Mouse (Mus musculus) adrenal gland, postnatal 4 days (tissue): ENCODE measurements at regions not wholly inside any gene's neighbourhood (a gene's known extent, or its start where the extent isn't known, plus 50 kb on each side); places are given as distances from the start of the nearest gene placed in this dataset.
"Not testable (repeated sequence)": the region's sequence is repeated elsewhere in the genome, so short reads cannot be mapped to it uniquely, and the experiment has no call there.

ENCODE experiments used
- DNase-seq, 2 experiments: peaks; one replicate each; pipeline ENCODE4 v3.0.0; 2021 to 2022; ENCODE audit warnings: low spot score in 2 of 2, mixed read lengths in 2 of 2

DNA sequence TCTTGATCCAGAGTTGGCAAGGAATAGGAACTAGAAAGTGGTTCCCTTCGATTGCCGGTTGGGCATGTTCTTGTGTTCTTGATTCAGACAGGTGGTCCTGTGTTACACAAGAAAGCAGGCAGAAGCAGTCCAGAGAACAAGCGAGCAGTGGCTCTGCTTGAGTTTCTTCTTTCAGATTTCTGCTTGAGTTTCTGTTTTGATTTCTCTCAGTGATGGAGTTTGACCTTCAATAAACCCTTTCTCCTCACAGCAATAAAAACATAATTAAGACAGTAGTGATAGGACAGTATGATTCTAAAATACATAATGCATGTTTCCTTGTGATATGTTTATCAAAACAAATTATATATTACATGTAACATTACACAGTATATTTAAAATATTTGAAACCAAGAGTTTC is 59.1 kb downstream of the Klf6 start:
- DNase-seq = no peak

- no peak for DNase-seq
Measured at GRCm38 (mm10) chr13:5931433-5931832, 70.2 kb downstream of the Klf6 start.

GRCm38 (mm10) chr13:5937436-5937835 is 76.2 kb downstream of the Klf6 start:
- no peak for DNase-seq

- no peak for DNase-seq
Measured at GRCm38 (mm10) chr13:5937970-5938369, 76.7 kb downstream of the Klf6 start.

- no peak for DNase-seq
Measured at GRCm38 (mm10) chr13:5939368-5939767, 78.1 kb downstream of the Klf6 start.

DNA sequence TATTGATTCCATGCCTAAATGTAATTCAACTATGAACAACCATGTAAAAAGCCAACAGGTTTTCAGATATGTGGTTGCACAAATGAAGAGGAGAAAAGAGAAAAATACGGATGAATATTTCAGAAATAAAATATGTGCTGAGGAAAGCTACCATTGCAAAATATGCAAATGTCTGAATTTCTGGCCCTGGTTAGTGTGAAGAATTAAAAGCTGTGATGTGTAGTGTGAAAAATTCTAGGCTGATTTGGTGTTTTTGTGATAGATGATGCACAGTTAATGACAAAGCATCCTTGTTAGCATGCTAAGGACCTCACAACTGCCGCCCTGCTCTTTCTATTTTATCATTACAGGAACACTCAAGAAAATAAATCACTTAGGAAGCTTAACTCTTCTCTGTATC is 91.6 kb downstream of the Klf6 start:
- DNase-seq = no peak

DNA sequence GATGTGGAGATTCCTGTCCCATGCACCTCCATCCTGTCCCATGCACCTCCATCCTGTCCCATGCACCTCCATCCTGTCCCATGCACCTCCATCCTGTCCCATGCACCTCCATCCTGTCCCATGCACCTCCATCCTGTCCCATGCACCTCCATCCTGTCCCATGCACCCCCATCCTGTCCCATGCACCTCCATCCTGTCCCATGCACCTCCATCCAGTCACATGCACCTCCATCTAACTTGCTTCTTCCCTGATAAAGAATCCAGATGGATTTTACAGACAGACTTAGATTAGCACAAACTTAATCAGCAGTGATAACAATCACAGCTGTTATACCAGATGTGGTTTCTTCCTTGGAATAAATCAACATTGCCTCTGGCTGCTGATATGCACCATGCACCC is 93.8 kb downstream of the Klf6 start:
- DNase-seq = not testable (repeated sequence)

DNA sequence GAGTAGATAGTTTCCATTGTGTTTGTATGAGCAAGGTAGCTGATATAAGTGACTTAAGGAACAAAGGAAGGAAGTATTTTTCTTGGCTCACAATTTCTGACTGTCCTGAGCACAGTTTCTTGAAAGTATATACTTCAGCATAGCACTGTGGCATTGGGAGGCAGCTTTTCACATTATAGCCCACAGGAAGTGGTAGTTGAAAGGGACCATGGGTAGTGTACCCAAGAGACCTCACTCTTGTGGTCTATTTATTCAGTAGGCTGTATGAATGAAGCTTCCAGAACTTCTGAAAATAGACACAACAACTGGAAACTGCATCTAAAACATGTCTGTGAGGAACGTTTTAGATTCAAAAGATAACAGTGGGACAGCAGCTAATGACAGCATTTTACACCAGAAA is 94.9 kb downstream of the Klf6 start:
- no peak for DNase-seq

- DNase-seq = no peak
Measured at GRCm38 (mm10) chr13:5962947-5963346, 101.7 kb downstream of the Klf6 start.

- no peak for DNase-seq
Measured at GRCm38 (mm10) chr13:5964626-5965025, 103.3 kb downstream of the Klf6 start.

DNA sequence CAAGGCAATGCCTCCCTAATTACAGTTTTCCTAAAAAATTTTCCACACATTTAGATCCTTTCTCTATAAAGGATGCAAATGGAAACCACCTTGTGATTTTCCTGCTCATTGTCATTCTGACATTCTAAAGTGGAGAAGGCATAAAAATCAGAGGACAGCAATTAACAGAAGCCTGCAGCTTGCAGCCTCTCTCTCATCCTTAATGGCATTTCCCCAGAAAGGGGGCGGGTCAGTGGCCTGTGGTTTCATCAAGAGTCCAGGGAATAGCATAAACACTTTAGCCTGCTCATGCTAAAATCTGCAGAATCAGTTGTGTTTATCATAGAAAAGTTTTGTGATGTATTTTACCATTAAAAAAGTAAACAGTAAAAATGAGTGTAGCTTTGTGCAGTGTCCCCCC is 117.3 kb downstream of the Klf6 start:
- DNase-seq = no peak

- DNase-seq = no peak
Measured at GRCm38 (mm10) chr13:5987491-5987890, 126.2 kb downstream of the Klf6 start.

- DNase-seq = no peak
Measured at GRCm38 (mm10) chr13:5988407-5988806, 127.1 kb downstream of the Klf6 start.

DNA sequence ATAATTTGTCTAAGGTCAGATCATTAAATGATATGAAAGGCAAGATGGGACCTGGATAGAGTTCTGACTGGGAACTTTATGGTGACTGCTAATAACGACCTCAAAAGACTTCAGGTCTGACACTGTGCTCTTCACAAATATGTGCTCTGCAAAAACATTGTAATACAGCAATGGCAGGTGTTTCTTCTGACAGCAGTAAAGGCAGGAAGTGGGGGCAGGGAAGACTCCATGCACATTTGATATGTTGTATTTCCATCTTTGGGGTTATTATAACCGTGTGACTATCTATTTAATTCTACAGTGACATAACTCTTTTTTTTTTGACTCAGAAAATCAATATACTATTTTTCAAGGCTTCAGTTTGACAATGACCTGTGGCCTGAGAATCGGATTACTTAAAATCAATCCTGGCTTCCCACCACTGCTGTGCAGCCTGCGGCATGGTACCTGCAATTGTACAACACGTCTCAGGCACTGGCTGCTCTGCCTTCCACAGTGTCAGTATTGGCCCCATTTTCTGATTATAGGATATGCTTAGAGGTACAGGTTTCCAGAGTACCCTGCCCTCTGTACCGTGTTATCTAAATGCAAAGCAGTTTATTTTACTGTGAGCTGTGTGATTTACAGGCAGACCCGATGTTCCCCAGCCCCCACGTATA is 139.4 kb downstream of the Klf6 start:
- no peak for DNase-seq

DNA sequence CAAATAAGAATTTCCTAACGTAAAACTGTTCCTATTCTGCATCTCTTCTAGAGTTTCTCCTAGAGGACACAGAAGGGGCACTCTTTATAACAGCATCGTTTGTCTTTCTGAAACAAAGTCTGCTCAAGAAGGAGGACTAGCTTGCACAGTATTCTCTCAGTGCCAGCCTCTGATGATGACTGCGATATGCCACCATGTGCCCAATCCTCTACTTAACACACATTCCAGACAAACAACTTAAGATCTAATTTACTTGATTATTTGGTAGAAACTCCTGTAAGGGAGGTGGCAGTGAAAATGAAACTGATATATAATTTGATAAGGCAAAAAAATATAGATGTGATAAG is 139.9 kb downstream of the Klf6 start:
- DNase-seq = no peak

DNA sequence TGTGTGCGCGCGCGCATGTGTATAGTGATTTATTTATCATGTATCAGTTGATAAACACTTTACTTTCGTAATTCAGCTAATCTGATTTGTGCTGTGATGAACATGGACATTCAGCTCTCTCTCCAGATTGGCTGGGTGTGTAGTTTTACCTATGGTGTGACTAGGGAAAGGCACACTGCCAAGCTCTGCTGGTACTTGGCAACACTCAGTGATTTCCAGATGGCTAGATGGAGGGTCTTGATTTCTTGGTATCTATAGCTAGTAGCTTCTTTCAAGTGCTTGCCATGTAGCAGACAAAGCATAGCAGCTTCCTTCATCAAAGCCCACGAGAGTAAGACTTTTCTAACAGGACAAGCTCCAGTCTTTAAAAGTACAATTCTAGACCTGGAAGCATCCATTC is 144.6 kb downstream of the Klf6 start:
- DNase-seq = no peak

GRCm38 (mm10) chr13:6009671-6010070 is 148.4 kb downstream of the Klf6 start:
- DNase-seq = no peak

DNA sequence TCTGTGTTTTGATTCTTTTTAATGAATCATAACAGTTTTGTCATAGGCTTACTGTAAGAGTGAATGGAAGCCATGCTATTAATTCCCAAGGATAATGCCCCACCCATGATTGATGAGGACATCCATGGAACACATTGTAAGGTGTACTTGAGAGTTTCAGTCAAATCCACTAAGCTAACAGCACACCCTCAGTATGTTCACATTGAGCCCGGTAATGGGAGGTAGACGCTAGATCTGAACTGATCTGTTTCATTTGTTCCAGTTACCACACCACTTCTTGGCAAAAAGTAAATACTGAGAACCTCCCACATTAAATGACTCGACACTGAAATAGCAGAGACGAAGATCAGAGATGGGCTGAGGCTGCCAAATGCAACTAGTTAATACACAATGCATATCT is 165.9 kb downstream of the Klf6 start:
- no peak for DNase-seq

DNA sequence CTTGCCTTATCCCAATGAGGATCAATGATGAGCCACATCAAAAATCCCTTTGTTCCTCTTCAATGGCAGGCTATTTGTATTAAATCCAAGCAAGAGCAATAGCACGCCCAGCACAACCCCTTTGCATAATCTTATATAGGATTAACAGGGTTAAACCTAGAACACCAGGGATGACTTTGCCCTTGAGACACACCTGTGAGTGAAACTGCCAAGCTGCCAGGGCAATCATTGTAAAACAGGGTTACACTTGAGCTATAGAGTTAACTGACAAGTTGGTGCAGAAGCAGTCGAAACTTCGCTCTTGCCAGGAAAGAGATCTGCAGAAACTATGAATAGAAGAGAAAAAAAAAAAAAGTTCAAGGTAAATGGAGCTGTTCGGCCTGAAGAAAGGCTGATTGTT is 167.6 kb downstream of the Klf6 start:
- DNase-seq = no peak

- no peak for DNase-seq
Measured at GRCm38 (mm10) chr13:6029461-6029860, 168.2 kb downstream of the Klf6 start.

DNA sequence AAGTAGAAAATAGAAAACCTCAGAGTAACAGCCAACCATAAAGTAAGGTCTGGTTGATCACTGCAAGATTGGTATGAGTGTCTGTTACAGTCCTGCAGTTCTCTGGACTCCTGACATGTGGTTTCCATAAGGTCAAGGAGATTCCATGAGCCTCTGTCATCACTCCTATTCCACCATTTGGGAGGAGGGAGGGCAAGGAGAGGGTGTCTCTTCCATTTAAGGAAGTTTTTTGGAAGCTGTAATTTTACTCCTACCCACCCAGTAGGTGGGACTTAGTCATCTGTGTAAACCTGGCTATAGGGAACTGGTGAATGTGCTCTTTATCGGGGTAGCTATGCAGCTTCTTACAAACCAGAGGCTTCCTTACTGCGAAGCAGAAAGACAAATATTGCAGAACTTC is 168.8 kb downstream of the Klf6 start:
- DNase-seq = no peak

- no peak for DNase-seq
Measured at GRCm38 (mm10) chr13:6040132-6040531, 178.8 kb downstream of the Klf6 start.

DNA sequence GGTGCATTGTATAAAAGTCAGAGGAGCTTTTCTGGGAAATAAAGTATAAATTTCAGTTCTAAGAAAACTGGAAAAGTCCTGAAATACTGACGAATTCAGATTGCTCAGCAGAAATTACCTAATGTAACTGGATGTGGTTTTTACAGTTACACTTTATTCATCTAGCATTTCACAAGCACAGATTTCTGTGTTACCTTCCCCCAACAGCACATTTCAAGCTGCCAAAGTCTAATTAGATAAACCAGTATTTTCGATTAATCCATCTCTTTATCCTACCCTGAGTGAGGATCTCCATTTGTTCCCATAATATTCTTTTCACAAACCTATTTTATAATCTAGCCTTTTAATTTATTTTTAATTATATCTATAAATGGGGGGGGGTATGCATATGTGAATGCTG is 179.4 kb downstream of the Klf6 start:
- DNase-seq = no peak

- DNase-seq = no peak
Measured at GRCm38 (mm10) chr13:6042495-6042894, 181.2 kb downstream of the Klf6 start.
